Mouse (Mus musculus): ENCODE data around the gene Slc12a8.
A peak's percentile ranks its signal among the peaks of the same experiment; 100 is the strongest.

Gene Slc12a8

GRCm38 (mm10) chr16:33537499-33538225 lies 20.5 kb downstream of the Slc12a8 start:
- no peak for DNase-seq (ENCODE audit: extremely low read depth, insufficient read length, low spot score)

GRCm38 (mm10) chr16:33544346-33544745 lies 27.2 kb downstream of the Slc12a8 start:
- no peak for DNase-seq (ENCODE audit: extremely low read depth, insufficient read length, low spot score)

GRCm38 (mm10) chr16:33545530-33545929 lies 28.4 kb downstream of the Slc12a8 start:
- no peak for DNase-seq (ENCODE audit: extremely low read depth, insufficient read length, low spot score)

GRCm38 (mm10) chr16:33553689-33554342 lies 36.7 kb downstream of the Slc12a8 start:
- DNase-seq (ENCODE audit: extremely low read depth, insufficient read length, low spot score): no peak

GRCm38 (mm10) chr16:33558121-33558520 lies 41.0 kb downstream of the Slc12a8 start:
- DNase-seq (ENCODE audit: extremely low read depth, insufficient read length, low spot score): no peak

GRCm38 (mm10) chr16:33560281-33560680 lies 43.2 kb downstream of the Slc12a8 start:
- peak; percentile 83 for DNase-seq (ENCODE audit: extremely low read depth, insufficient read length, low spot score)

GRCm38 (mm10) chr16:33561308-33562009 lies 44.3 kb downstream of the Slc12a8 start:
- no peak for DNase-seq (ENCODE audit: extremely low read depth, insufficient read length, low spot score)

- no peak for DNase-seq (ENCODE audit: extremely low read depth, insufficient read length, low spot score)
These were observed 45.9 kb downstream of the Slc12a8 start for GRCm38 (mm10) chr16:33562874-33563537.

- DNase-seq (ENCODE audit: extremely low read depth, insufficient read length, low spot score): no peak
These were observed 46.4 kb downstream of the Slc12a8 start for GRCm38 (mm10) chr16:33563538-33564013.

- DNase-seq (ENCODE audit: extremely low read depth, insufficient read length, low spot score): no peak
These were observed 49.3 kb downstream of the Slc12a8 start for GRCm38 (mm10) chr16:33566467-33566866.

- DNase-seq (ENCODE audit: extremely low read depth, insufficient read length, low spot score): no peak
These were observed 50.6 kb downstream of the Slc12a8 start for GRCm38 (mm10) chr16:33567736-33568135.

GRCm38 (mm10) chr16:33568269-33569016 lies 51.3 kb downstream of the Slc12a8 start:
- DNase-seq (ENCODE audit: extremely low read depth, insufficient read length, low spot score): no peak

- no peak for DNase-seq (ENCODE audit: extremely low read depth, insufficient read length, low spot score)
These were observed 55.5 kb downstream of the Slc12a8 start for GRCm38 (mm10) chr16:33572646-33573045.

- no peak for DNase-seq (ENCODE audit: extremely low read depth, insufficient read length, low spot score)
These were observed 56.6 kb downstream of the Slc12a8 start for GRCm38 (mm10) chr16:33573703-33574102.

GRCm38 (mm10) chr16:33575728-33576127 lies 58.6 kb downstream of the Slc12a8 start:
- no peak for DNase-seq (ENCODE audit: extremely low read depth, insufficient read length, low spot score)

GRCm38 (mm10) chr16:33576271-33577189 lies 59.4 kb downstream of the Slc12a8 start:
- DNase-seq (ENCODE audit: extremely low read depth, insufficient read length, low spot score): peak; percentile 94

GRCm38 (mm10) chr16:33578462-33578861 lies 61.3 kb downstream of the Slc12a8 start:
- no peak for DNase-seq (ENCODE audit: extremely low read depth, insufficient read length, low spot score)

- DNase-seq (ENCODE audit: extremely low read depth, insufficient read length, low spot score): no peak
These were observed 63.2 kb downstream of the Slc12a8 start for GRCm38 (mm10) chr16:33580331-33580730.

GRCm38 (mm10) chr16:33580736-33581241 lies 63.7 kb downstream of the Slc12a8 start:
- DNase-seq (ENCODE audit: extremely low read depth, insufficient read length, low spot score): peak; percentile 83
